In genomic region chr4:81825966-81826365, GRCm38 (mm10) we compare ENCODE assay signal across 11 mouse cellular contexts.
"Had no signal": no experiment of that assay in that cellular context is flagged by ENCODE, and none has a peak within 500 bp of the region (broad histone marks: within the 10 kb centered on the region; RNA-seq: fewer than 3 reads in every experiment).

No protein-coding gene starts in this region.

- H3K27me3 ChIP-seq: kidney, embryonic 15.5 days; liver, embryonic 15.5 days; midbrain, embryonic 13.5 days; stomach, embryonic 15.5 days had no signal

- H3K9ac ChIP-seq: kidney, embryonic 15.5 days; liver, embryonic 15.5 days; midbrain, embryonic 13.5 days; stomach, embryonic 15.5 days had no signal

- ATAC-seq: midbrain, embryonic 13.5 days had no signal

- DNase-seq: kidney, adult 2 months; kidney, postnatal 14 days; right cerebral cortex, postnatal 14 days; thymus, adult 2 months; thymus, postnatal 25 days had no signal

- H3K4me1 ChIP-seq: kidney, embryonic 15.5 days; liver, embryonic 15.5 days; midbrain, embryonic 13.5 days; stomach, embryonic 15.5 days had no signal

- H3K4me3 ChIP-seq: kidney, embryonic 15.5 days; limb, embryonic 10.5 days; liver, embryonic 15.5 days; midbrain, embryonic 13.5 days; stomach, embryonic 15.5 days had no signal

- H3K9me3 ChIP-seq: kidney, embryonic 15.5 days; limb, embryonic 10.5 days; liver, embryonic 15.5 days; midbrain, embryonic 13.5 days; stomach, embryonic 15.5 days had no signal

- H3K36me3 ChIP-seq: kidney, embryonic 15.5 days; limb, embryonic 10.5 days; liver, embryonic 15.5 days; midbrain, embryonic 13.5 days; stomach, embryonic 15.5 days had no signal

- H3K27ac ChIP-seq: kidney, embryonic 15.5 days; limb, embryonic 10.5 days; liver, embryonic 15.5 days; midbrain, embryonic 13.5 days; stomach, embryonic 15.5 days had no signal

- H3K4me2 ChIP-seq: kidney, embryonic 15.5 days; liver, embryonic 11.5 days; liver, embryonic 15.5 days; midbrain, embryonic 13.5 days; stomach, embryonic 15.5 days had no signal
